16 mouse cellular contexts compared by ENCODE assay signal in genomic region chr19:47754931-47755330, GRCm38 (mm10). TPM values are rescaled to one million over a fixed set of nuclear protein-coding genes. Genes with fewer than 3 reads are reported as not detected.
DNase-seq lines count a peak whose midpoint lies in the region; ATAC-seq lines count a peak whose summit lies in the region.
"Had no signal": no experiment of that assay in that cellular context is flagged by ENCODE, and none has a peak within 500 bp of the region (broad histone marks: within the 10 kb centered on the region; RNA-seq: fewer than 3 reads in every experiment).

No protein-coding gene starts in this region.

- DNase-seq in heart, adult 9 months (ENCODE audit: low spot score in 2 of 2), result peak; percentile 16 to 37
- DNase-seq in heart, postnatal 36 days, result no peak
- peak; percentile 62 for DNase-seq in 416B (ENCODE audit: low read depth)
- DNase-seq in induced T-regulatory cell, adult 2 months (ENCODE audit: low read depth), result peak; percentile 57
- DNase-seq in left cerebral cortex, postnatal 10 days (ENCODE audit: extremely low spot score in 1 of 2, low spot score in 2 of 2), result no peak
- DNase-seq in left cerebral cortex, adult 11 months (ENCODE audit: low spot score), result no peak
- no peak for DNase-seq in right cerebral cortex, adult 2 months (ENCODE audit: low spot score in 2 of 2)
- DNase-seq: adrenal gland, adult 8-10 months; cerebellum, adult 2 months; midbrain, embryonic 14.5 days; right cerebral cortex, postnatal 25 days; thymus, adult 18-20 months had no signal

- peak; percentile 34 for ATAC-seq in CD4-positive, CD25-positive, alpha-beta regulatory T cell, adult 4 months
- ATAC-seq: forebrain, embryonic 15.5 days; liver, embryonic 12.5 days; Patski had no signal

- intact Hi-C loops in heart, postnatal 36 days (cut with DNase I), result no loop called here
- intact Hi-C loops in left cerebral cortex, postnatal 10 days (cut with DNase I), result no loop called here

RNA-seq across cellular contexts. Expression of gene Sfr1, which starts 23.4 kb away (rescaled TPM):
- total RNA-seq in heart, postnatal 36 days (2021), result 10 to 100 TPM; 69.3 to 72.6 TPM
- polyA plus RNA-seq in CD4-positive, CD25-positive, alpha-beta regulatory T cell, adult 4 months (2017; shearing (Covaris generic)), result 100 to 1,000 TPM; 144 to 161 TPM
- total RNA-seq in left cerebral cortex, postnatal 10 days (2021), result 100 to 1,000 TPM; 101 to 111 TPM

Comparison
In these comparisons a context has a peak if more than half of its experiments do, and no peak if none do; other contexts are left out.
1. DNase-seq: peak in heart, adult 9 months (2 of 2), 416B (single experiment) and induced T-regulatory cell, adult 2 months (single experiment); none in heart, postnatal 36 days (0 of 2), left cerebral cortex, postnatal 10 days (0 of 2), left cerebral cortex, adult 11 months (single experiment) and right cerebral cortex, adult 2 months (0 of 2).